Mouse (Mus musculus): ENCODE measurements around the gene Sgf29. TPM values are rescaled to one million over a fixed set of nuclear protein-coding genes. Genes with fewer than 3 reads are reported as not detected.

Sgf29 gene
- polyA plus RNA-seq, 1 experiment: 23.9 TPM

GRCm38 (mm10) chr7:126650852-126651251 is 1.7 kb downstream of the Sgf29 start:
- TF ChIP-seq CTCF (IDR thresholded peaks at IDR 0.05; ENCODE audit: extremely low read depth, insufficient read length, insufficient replicate concordance, low read depth, low read length) (no peak), POLR2A (IDR thresholded peaks at IDR 0.05; ENCODE audit: low read depth, low read length) (no peak)
- no peak overlapping the region for H3K27ac ChIP-seq (ENCODE audit: insufficient read depth, low read depth, low read length)
- H3K36me3 ChIP-seq (ENCODE audit: control insufficient read depth, insufficient read depth, low read length): no peaks in the 10 kb centered on the region
- H3K4me1 ChIP-seq (ENCODE audit: control insufficient read depth, insufficient read depth, insufficient read length, low read length): peaks cover 11% of the 10 kb centered on the region; the same call in 1 of the 2 replicates
- WGBS: 14% methylated on average over 2 of the region's 2 CpGs
- H3K27me3 ChIP-seq (ENCODE audit: control insufficient read depth, insufficient read depth, low read length): no peaks in the 10 kb centered on the region
- no peak overlapping the region for H3K4me3 ChIP-seq (ENCODE audit: low read depth, low read length)

- Histone ChIP-seq H3K4me3 (ENCODE audit: low read depth, low read length) (no peak overlapping the region), H3K27me3 (ENCODE audit: control insufficient read depth, insufficient read depth, low read length) (no peaks in the 10 kb centered on the region), H3K27ac (ENCODE audit: insufficient read depth, low read depth, low read length) (no peak overlapping the region), H3K4me1 (ENCODE audit: control insufficient read depth, insufficient read depth, insufficient read length, low read length) (peaks cover 6% of the 10 kb centered on the region; the same call in 1 of the 2 replicates), H3K36me3 (ENCODE audit: control insufficient read depth, insufficient read depth, low read length) (no peaks in the 10 kb centered on the region)
- TF ChIP-seq POLR2A (IDR thresholded peaks at IDR 0.05; ENCODE audit: low read depth, low read length) (no peak), CTCF (IDR thresholded peaks at IDR 0.05; ENCODE audit: extremely low read depth, insufficient read length, insufficient replicate concordance, low read depth, low read length) (no peak)
- 77% methylated on average over 2 of the region's 2 CpGs for WGBS
These were observed 4.9 kb downstream of the Sgf29 start for GRCm38 (mm10) chr7:126653991-126654390.

GRCm38 (mm10) chr7:126655695-126656094 is 6.6 kb downstream of the Sgf29 start:
- Histone ChIP-seq H3K36me3 (ENCODE audit: control insufficient read depth, insufficient read depth, low read length) (no peaks in the 10 kb centered on the region), H3K27ac (ENCODE audit: insufficient read depth, low read depth, low read length) (no peak overlapping the region), H3K4me1 (ENCODE audit: control insufficient read depth, insufficient read depth, insufficient read length, low read length) (no peaks in the 10 kb centered on the region; the same call in 1 of the 2 replicates), H3K27me3 (ENCODE audit: control insufficient read depth, insufficient read depth, low read length) (no peaks in the 10 kb centered on the region), H3K4me3 (ENCODE audit: low read depth, low read length) (no peak overlapping the region)
- WGBS: 80% methylated on average over 3 of the region's 3 CpGs
- TF ChIP-seq POLR2A (IDR thresholded peaks at IDR 0.05; ENCODE audit: low read depth, low read length) (no peak), CTCF (IDR thresholded peaks at IDR 0.05; ENCODE audit: extremely low read depth, insufficient read length, insufficient replicate concordance, low read depth, low read length) (no peak)

DNA sequence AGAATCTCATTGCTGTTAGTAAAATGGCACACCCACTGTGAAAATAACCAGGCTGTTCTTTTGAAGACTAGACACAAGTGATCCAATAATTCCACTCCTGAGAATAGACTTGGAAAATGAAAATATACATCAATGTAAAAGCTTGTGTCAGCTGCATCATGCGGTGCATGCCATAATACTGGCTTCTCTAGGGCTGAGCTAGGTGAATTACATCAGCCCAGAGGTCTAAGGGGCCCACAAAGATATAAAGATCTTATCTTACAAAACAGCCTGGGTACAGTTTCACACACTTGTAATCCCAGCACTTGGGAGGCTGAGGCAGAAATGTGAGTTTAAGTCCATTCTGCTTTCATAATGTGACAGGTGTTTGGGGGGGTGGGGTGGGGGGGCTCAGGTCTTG is 8.4 kb downstream of the Sgf29 start:
- H3K4me3 ChIP-seq (ENCODE audit: low read depth, low read length): no peak overlapping the region
- H3K27me3 ChIP-seq (ENCODE audit: control insufficient read depth, insufficient read depth, low read length): no peaks in the 10 kb centered on the region
- TF ChIP-seq POLR2A (IDR thresholded peaks at IDR 0.05; ENCODE audit: low read depth, low read length) (no peak), CTCF (IDR thresholded peaks at IDR 0.05; ENCODE audit: extremely low read depth, insufficient read length, insufficient replicate concordance, low read depth, low read length) (no peak)
- no peaks in the 10 kb centered on the region; the same call in 1 of the 2 replicates for H3K36me3 ChIP-seq (ENCODE audit: control insufficient read depth, insufficient read depth, low read length)
- H3K27ac ChIP-seq (ENCODE audit: insufficient read depth, low read depth, low read length): no peak overlapping the region
- H3K4me1 ChIP-seq (ENCODE audit: control insufficient read depth, insufficient read depth, insufficient read length, low read length): no peaks in the 10 kb centered on the region
- WGBS: 62% methylated on average over 1 of the region's 1 CpGs

DNA sequence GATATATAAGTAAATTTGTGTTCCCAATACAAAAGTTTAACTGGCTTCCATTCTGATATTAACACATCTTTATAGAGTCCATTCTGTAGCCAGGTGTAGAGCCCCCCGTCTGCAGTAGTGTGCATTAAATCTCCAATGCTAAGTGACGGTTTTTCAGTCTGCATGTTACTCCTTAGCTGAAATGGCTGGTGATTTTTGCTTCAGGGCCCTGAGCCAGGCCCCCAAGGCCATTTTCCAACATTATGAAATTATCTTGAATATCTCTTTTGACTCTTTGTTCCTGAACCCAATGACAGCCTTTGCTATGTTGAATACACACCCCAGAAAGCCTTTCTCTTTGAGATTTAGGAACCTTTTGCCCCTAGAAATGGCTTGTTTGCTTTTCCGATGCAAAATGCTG is 10.7 kb downstream of the Sgf29 start:
- TF ChIP-seq POLR2A (IDR thresholded peaks at IDR 0.05; ENCODE audit: low read depth, low read length) (no peak), CTCF (IDR thresholded peaks at IDR 0.05; ENCODE audit: extremely low read depth, insufficient read length, insufficient replicate concordance, low read depth, low read length) (no peak)
- Histone ChIP-seq H3K36me3 (ENCODE audit: control insufficient read depth, insufficient read depth, low read length) (peaks cover 2% of the 10 kb centered on the region), H3K27ac (ENCODE audit: insufficient read depth, low read depth, low read length) (no peak overlapping the region), H3K4me3 (ENCODE audit: low read depth, low read length) (no peak overlapping the region), H3K4me1 (ENCODE audit: control insufficient read depth, insufficient read depth, insufficient read length, low read length) (no peaks in the 10 kb centered on the region), H3K27me3 (ENCODE audit: control insufficient read depth, insufficient read depth, low read length) (no peaks in the 10 kb centered on the region)
- WGBS: 94% methylated on average over 3 of the region's 3 CpGs

GRCm38 (mm10) chr7:126663646-126664045 is 14.5 kb downstream of the Sgf29 start:
- H3K27me3 ChIP-seq (ENCODE audit: control insufficient read depth, insufficient read depth, low read length): no peaks in the 10 kb centered on the region
- H3K4me3 ChIP-seq (ENCODE audit: low read depth, low read length): no peak overlapping the region
- peaks cover 9% of the 10 kb centered on the region for H3K4me1 ChIP-seq (ENCODE audit: control insufficient read depth, insufficient read depth, insufficient read length, low read length)
- H3K27ac ChIP-seq (ENCODE audit: insufficient read depth, low read depth, low read length): no peak overlapping the region
- TF ChIP-seq POLR2A (IDR thresholded peaks at IDR 0.05; ENCODE audit: low read depth, low read length): no peak
- TF ChIP-seq CTCF (IDR thresholded peaks at IDR 0.05; ENCODE audit: extremely low read depth, insufficient read length, insufficient replicate concordance, low read depth, low read length): no peak
- 67% methylated on average over 8 of the region's 8 CpGs for WGBS
- H3K36me3 ChIP-seq (ENCODE audit: control insufficient read depth, insufficient read depth, low read length): peaks cover 8% of the 10 kb centered on the region

DNA sequence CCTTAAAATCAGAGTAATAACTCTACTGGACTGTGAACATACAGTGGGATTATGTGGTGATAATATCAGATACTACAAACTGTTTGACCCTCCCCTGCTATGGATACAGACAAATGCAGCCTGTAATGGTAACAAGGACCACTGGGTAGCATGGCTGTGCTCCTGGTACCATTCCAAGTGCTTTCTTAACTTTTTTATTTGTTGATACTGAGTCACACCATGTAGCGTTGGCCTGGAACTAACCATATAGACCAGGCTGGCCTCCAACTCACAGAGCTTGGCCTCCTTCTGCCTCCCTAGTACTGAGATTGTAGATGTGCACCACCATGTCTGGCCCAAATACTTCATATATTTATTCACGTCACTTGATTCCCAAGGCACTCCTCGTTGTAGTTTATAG is 16.2 kb downstream of the Sgf29 start:
- no peak overlapping the region for H3K4me3 ChIP-seq (ENCODE audit: low read depth, low read length)
- H3K4me1 ChIP-seq (ENCODE audit: control insufficient read depth, insufficient read depth, insufficient read length, low read length): peaks cover 9% of the 10 kb centered on the region
- TF ChIP-seq CTCF (IDR thresholded peaks at IDR 0.05; ENCODE audit: extremely low read depth, insufficient read length, insufficient replicate concordance, low read depth, low read length) (no peak), POLR2A (IDR thresholded peaks at IDR 0.05; ENCODE audit: low read depth, low read length) (no peak)
- no peak overlapping the region for H3K27ac ChIP-seq (ENCODE audit: insufficient read depth, low read depth, low read length)
- H3K36me3 ChIP-seq (ENCODE audit: control insufficient read depth, insufficient read depth, low read length): peaks cover 8% of the 10 kb centered on the region
- H3K27me3 ChIP-seq (ENCODE audit: control insufficient read depth, insufficient read depth, low read length): no peaks in the 10 kb centered on the region
- WGBS: 85% methylated on average over 3 of the region's 3 CpGs

Measured in small intestine, adult 2 months (tissue).